Mouse (Mus musculus) MEL (cell line): ENCODE data around the gene Endov. TPM values are rescaled to one million over a fixed set of nuclear protein-coding genes. Genes with fewer than 3 reads are reported as not detected.

Source experiments
- DNase-seq: peaks from one replicate; pipeline ENCODE4 v3.0.0; 2011; ENCODE audit warnings: low read depth, low spot score
- H3K27ac ChIP-seq: 2 replicates; pipeline ENCODE4 v1.5.1; 2012; ENCODE audit warnings: low read depth, mild to moderate bottlenecking, control low read depth, low read length, moderate library complexity; ENCODE audit not compliant: control insufficient read depth
- H3K27me3 ChIP-seq, 2 experiments: fragments of 150-350 bp in 1 of 2; sonication (generic) in 1 of 2; 2 replicates each; pipeline ENCODE4 v1.6.1; 2012; ENCODE audit warnings: low read length in 2 of 2, mild to moderate bottlenecking in 2 of 2, improper control_type of control experiment in 1 of 2, moderate library complexity in 1 of 2; ENCODE audit not compliant: insufficient read depth in 2 of 2, control insufficient read depth in 1 of 2
- H3K36me3 ChIP-seq, 2 experiments: 2 replicates each; pipeline ENCODE4 v1.6.1; 2012 to 2014; ENCODE audit warnings: low read length in 2 of 2, improper control_type of control experiment in 1 of 2, inconsistent platforms in 1 of 2, mild to moderate bottlenecking in 1 of 2; ENCODE audit not compliant: insufficient read depth in 2 of 2, control insufficient read depth in 1 of 2
- H3K4me1 ChIP-seq, 2 experiments: fragments of 150-350 bp in 1 of 2; sonication (generic) in 1 of 2; 2 replicates each; pipeline ENCODE4 v1.6.1; 2012; ENCODE audit warnings: low read length in 2 of 2, improper control_type of control experiment in 1 of 2, mild to moderate bottlenecking in 1 of 2; ENCODE audit not compliant: insufficient read depth in 2 of 2, control insufficient read depth in 1 of 2
- H3K4me3 ChIP-seq, 2 experiments: fragments of 150-350 bp in 1 of 2; sonication (generic) in 1 of 2; 2 replicates each; pipeline ENCODE4 v1.5.1; 2012; ENCODE audit warnings: low read depth in 2 of 2, low read length in 2 of 2, mild to moderate bottlenecking in 2 of 2, moderate library complexity in 2 of 2, control low read depth in 1 of 2, improper control_type of control experiment in 1 of 2; ENCODE audit not compliant: control insufficient read depth in 1 of 2, insufficient read depth in 1 of 2
- H3K79me2 ChIP-seq: 2 replicates; pipeline ENCODE4 v1.6.1; 2012; ENCODE audit warnings: mild to moderate bottlenecking, low read length, moderate library complexity; ENCODE audit not compliant: control insufficient read depth, poor library complexity, insufficient read depth
- H3K9ac ChIP-seq: 2 replicates; pipeline ENCODE4 v1.6.1; 2012; ENCODE audit warnings: low read depth, mild to moderate bottlenecking, control low read depth, low read length, moderate library complexity; ENCODE audit not compliant: control insufficient read depth, poor library complexity, severe bottlenecking
- H3K9me3 ChIP-seq: fragments of 150-350 bp; sonication (generic); replicated peaks from 2 replicates; pipeline ENCODE4 v1.6.1; 2012; ENCODE audit warnings: mild to moderate bottlenecking, low read length, improper control_type of control experiment, moderate library complexity; ENCODE audit not compliant: insufficient read depth
- BHLHE40 ChIP-seq: IDR thresholded peaks from 2 replicates; pipeline ENCODE4 v1.6.1; 2012; ENCODE audit warnings: low read depth, mild to moderate bottlenecking, inconsistent platforms, low read length, improper control_type of control experiment, borderline replicate concordance
- CHD2 ChIP-seq: IDR thresholded peaks from 2 replicates; pipeline ENCODE4 v1.6.1; 2011; ENCODE audit warnings: low read length, improper control_type of control experiment
- ELF1 ChIP-seq: IDR thresholded peaks from 2 replicates; pipeline ENCODE4 v1.6.1; 2014; ENCODE audit warnings: low read depth, mild to moderate bottlenecking, inconsistent platforms, low read length, improper control_type of control experiment, moderate library complexity
- EP300 ChIP-seq, 2 experiments: IDR thresholded peaks; 2 replicates each; pipeline ENCODE4 v1.6.1; 2011; ENCODE audit warnings: improper control_type of control experiment in 2 of 2, low read length in 2 of 2, low read depth in 1 of 2, mild to moderate bottlenecking in 1 of 2
- GABPA ChIP-seq: IDR thresholded peaks from 2 replicates; pipeline ENCODE4 v1.6.1; 2012; ENCODE audit warnings: low read depth, mild to moderate bottlenecking, inconsistent platforms, low read length, improper control_type of control experiment, moderate library complexity
- GATA1 ChIP-seq: IDR thresholded peaks from 2 replicates; pipeline ENCODE4 v1.6.1; 2011; ENCODE audit warnings: low read depth, low read length, improper control_type of control experiment
- HCFC1 ChIP-seq: IDR thresholded peaks from 2 replicates; pipeline ENCODE4 v1.6.1; 2012; ENCODE audit warnings: low read depth, mild to moderate bottlenecking, inconsistent platforms, low read length, improper control_type of control experiment, moderate library complexity
- MAFK ChIP-seq: IDR thresholded peaks from 2 replicates; pipeline ENCODE4 v1.6.1; 2011; ENCODE audit warnings: low read depth, mild to moderate bottlenecking, low read length, improper control_type of control experiment, borderline replicate concordance
- MAX ChIP-seq: IDR thresholded peaks from 2 replicates; pipeline ENCODE4 v1.6.1; 2011; ENCODE audit warnings: low read length, improper control_type of control experiment
- MAZ ChIP-seq: IDR thresholded peaks from 2 replicates; pipeline ENCODE4 v1.6.1; 2012; ENCODE audit warnings: low read depth, mild to moderate bottlenecking, inconsistent platforms, low read length, improper control_type of control experiment
- MEF2A ChIP-seq: IDR thresholded peaks from 2 replicates; pipeline ENCODE4 v1.6.1; 2014; ENCODE audit warnings: low read depth, mild to moderate bottlenecking, inconsistent platforms, low read length, improper control_type of control experiment; ENCODE audit not compliant: poor library complexity, insufficient replicate concordance, severe bottlenecking; ENCODE audit errors: extremely low read depth
- MXI1 ChIP-seq: IDR thresholded peaks from 2 replicates; pipeline ENCODE4 v1.6.1; 2011; ENCODE audit warnings: mild to moderate bottlenecking, low read depth, low read length, improper control_type of control experiment
- MYB ChIP-seq: IDR thresholded peaks from 2 replicates; pipeline ENCODE4 v1.6.1; 2011; ENCODE audit warnings: mild to moderate bottlenecking, low read depth, low read length, improper control_type of control experiment
- MYC ChIP-seq: IDR thresholded peaks from 2 replicates; pipeline ENCODE4 v1.6.1; 2011; ENCODE audit warnings: low read depth, mild to moderate bottlenecking, low read length, improper control_type of control experiment, moderate library complexity
- NELFE ChIP-seq: IDR thresholded peaks from 2 replicates; pipeline ENCODE4 v1.6.1; 2011; ENCODE audit warnings: low read depth, low read length, improper control_type of control experiment
- NRF1 ChIP-seq: IDR thresholded peaks from 2 replicates; pipeline ENCODE4 v1.6.1; 2014; ENCODE audit warnings: low read depth, mild to moderate bottlenecking, inconsistent platforms, low read length, improper control_type of control experiment, moderate library complexity; ENCODE audit not compliant: poor library complexity, insufficient read depth, severe bottlenecking
- POLR2A ChIP-seq, 2 experiments: IDR thresholded peaks; 2 replicates each; pipeline ENCODE4 v1.6.1; 2011 to 2012; ENCODE audit warnings: low read length in 2 of 2, mild to moderate bottlenecking in 2 of 2, control low read depth in 1 of 2, improper control_type of control experiment in 1 of 2, low read depth in 1 of 2, moderate library complexity in 1 of 2; ENCODE audit not compliant: control insufficient read depth in 1 of 2, insufficient read depth in 1 of 2, poor library complexity in 1 of 2
- POLR2AphosphoS2 ChIP-seq: IDR thresholded peaks from 2 replicates; pipeline ENCODE4 v1.6.1; 2011; ENCODE audit warnings: low read length, improper control_type of control experiment
- SMC3 ChIP-seq: IDR thresholded peaks from 2 replicates; pipeline ENCODE4 v1.6.1; 2011; ENCODE audit warnings: low read depth, low read length, improper control_type of control experiment
- TBP ChIP-seq: IDR thresholded peaks from 2 replicates; pipeline ENCODE4 v1.8.0; 2011; ENCODE audit warnings: low read depth, low read length, improper control_type of control experiment
- TCF12 ChIP-seq: IDR thresholded peaks from 2 replicates; pipeline ENCODE4 v1.6.1; 2014; ENCODE audit warnings: low read depth, mild to moderate bottlenecking, inconsistent platforms, low read length, improper control_type of control experiment, moderate library complexity
- UBTF ChIP-seq: IDR thresholded peaks from 2 replicates; pipeline ENCODE4 v1.6.1; 2012; ENCODE audit warnings: low read depth, mild to moderate bottlenecking, inconsistent platforms, low read length, improper control_type of control experiment, moderate library complexity, borderline replicate concordance; ENCODE audit not compliant: insufficient read depth
- ZKSCAN1 ChIP-seq: IDR thresholded peaks from 2 replicates; pipeline ENCODE4 v1.6.1; 2012; ENCODE audit warnings: low read depth, mild to moderate bottlenecking, inconsistent platforms, low read length, improper control_type of control experiment, moderate library complexity
- ZNF384 ChIP-seq: IDR thresholded peaks from 2 replicates; pipeline ENCODE4 v1.6.1; 2012; ENCODE audit warnings: low read depth, mild to moderate bottlenecking, inconsistent platforms, low read length, improper control_type of control experiment
- polyA plus RNA-seq, 2 experiments: library from polyadenylated mRNA; stranded (reverse) in 1 of 2; unstranded in 1 of 2; fragments of >175 nt in 1 of 2; fragments of >200 nt in 1 of 2; gene quantifications; 2 replicates each; pipeline versions ENCODE4 v1.2.1 to v1.2.4; 2012; ENCODE audit warnings: low replicate concordance in 2 of 2, low read depth in 1 of 2; ENCODE audit not compliant: insufficient read length in 2 of 2, insufficient read depth in 1 of 2, missing spikeins in 1 of 2
- total RNA-seq: library from RNA; depleted of rRNA; stranded (reverse); fragments of 300-350 nt; gene quantifications from 2 replicates; pipeline ENCODE4 v1.2.3, GENCODE M21; 2012

The Endov gene
- total and polyA plus RNA-seq, 3 experiments, result 16.8 to 19.5 TPM; not detected in 1

- Histone ChIP-seq H3K9me3 (no peaks in the 10 kb centered on the region), H3K79me2 (no peaks in the 10 kb centered on the region), H3K4me1 (no peaks in the 10 kb centered on the region), H3K4me3 (no peak overlapping the region), H3K27ac (no peak overlapping the region), H3K27me3 (no peaks in the 10 kb centered on the region), H3K9ac (no peak overlapping the region), H3K36me3 (no peaks in the 10 kb centered on the region)
- no peak for DNase-seq
- no peak for TF ChIP-seq MXI1
- no peak for TF ChIP-seq GABPA
- no peak for TF ChIP-seq ZNF384
- TF ChIP-seq MYB, result no peak
- no peak for TF ChIP-seq MAFK
- TF ChIP-seq TBP, result no peak
- TF ChIP-seq UBTF, result no peak
- no peak for TF ChIP-seq MAX
- no peak for TF ChIP-seq GATA1
- TF ChIP-seq BHLHE40, result no peak
- TF ChIP-seq ZKSCAN1, result no peak
- no peak for TF ChIP-seq MYC
- TF ChIP-seq HCFC1, result no peak
- TF ChIP-seq TCF12, result no peak
- no peak for TF ChIP-seq MAZ
- TF ChIP-seq ELF1, result no peak
- TF ChIP-seq POLR2AphosphoS2, result no peak
Observed at GRCm38 (mm10) chr11:119546496-119547182, 55.5 kb downstream of the Endov start.

GRCm38 (mm10) chr11:119547183-119547921 is 56.2 kb downstream of the Endov start, which contains the start of gene Nptx1:
Gene Nptx1, minus strand, starts transcription at chr11:119547753.
- Histone ChIP-seq H3K4me1 (no peaks in the 10 kb centered on the region), H3K9me3 (no peaks in the 10 kb centered on the region), H3K36me3 (no peaks in the 10 kb centered on the region), H3K4me3 (no peak within 1 kb of the TSS), H3K27ac (no peak within 1 kb of the TSS), H3K79me2 (no peaks in the 10 kb centered on the region), H3K9ac (no peak within 1 kb of the TSS), H3K27me3 (peaks cover 0 to 1% of the 10 kb centered on the region in 2 experiments; a peak in 1 of 4 replicates)
- TF ChIP-seq HCFC1, result no peak
- no peak for TF ChIP-seq MEF2A
- TF ChIP-seq TCF12, result no peak
- no peak for TF ChIP-seq GABPA
- TF ChIP-seq NRF1, result no peak
- TF ChIP-seq MAFK, result no peak
- no peak for TF ChIP-seq BHLHE40
- no peak for TF ChIP-seq POLR2A (IDR thresholded peaks at IDR 0.05; ENCODE audit: control insufficient read depth in 1 of 2, insufficient read depth in 1 of 2, low read depth in 1 of 2, low read length in 2 of 2, poor library complexity in 1 of 2)
- no peak for TF ChIP-seq MXI1
- TF ChIP-seq EP300 (IDR thresholded peaks at IDR 0.05; ENCODE audit: low read depth in 1 of 2, low read length in 2 of 2), result no peak
- no peak for TF ChIP-seq SMC3
- no peak for TF ChIP-seq UBTF
- no peak for TF ChIP-seq MAX
- no peak for TF ChIP-seq TBP
- TF ChIP-seq NELFE, result no peak
- TF ChIP-seq CHD2, result no peak
- no peak for DNase-seq
